Mouse (Mus musculus) liver, adult 2 months (tissue): Measurements from ENCODE around the gene Ddn.

Source experiments
- CTCF ChIP-seq: fragments of 200-500 bp; IDR thresholded peaks from 2 replicates; pipeline ENCODE4 v1.5.1; 2011; ENCODE audit warnings: low read depth, low read length, control low read depth
- POLR2A ChIP-seq: fragments of 200-500 bp; IDR thresholded peaks from 2 replicates; pipeline ENCODE4 v1.6.1; 2011; ENCODE audit warnings: low read length, control low read depth; ENCODE audit not compliant: insufficient read depth; ENCODE audit errors: extremely low read depth

- TF ChIP-seq CTCF (no peak), POLR2A (no peak)
Observed at GRCm38 (mm10) chr15:98777762-98778161, 31.5 kb downstream of the Ddn start, which contains the start of gene Wnt10b.
